Mouse (Mus musculus): Measurements from ENCODE around the gene Trmt61a. TPM values are rescaled to one million over a fixed set of nuclear protein-coding genes. Genes with fewer than 3 reads are reported as not detected.
A peak's percentile ranks its signal among the peaks of the same experiment; 100 is the strongest.

Gene Trmt61a
- polyA plus RNA-seq, 1 experiment: not detected

GRCm38 (mm10) chr12:111670371-111670971 lies 7.4 kb upstream of the Trmt61a start:
- H3K4me1 ChIP-seq (ENCODE audit: control insufficient read depth, insufficient read depth, low read length): peaks cover 22% of the 10 kb centered on the region
- TF ChIP-seq CTCF (IDR thresholded peaks at IDR 0.05; ENCODE audit: insufficient read depth, low read depth, low read length) (no peak), POLR2A (IDR thresholded peaks at IDR 0.05; ENCODE audit: insufficient read depth, low read depth, low read length) (no peak)
- H3K27ac ChIP-seq (ENCODE audit: insufficient read depth, low read depth, low read length): peak overlapping the region; percentile 97
- WGBS: 4% methylated on average over 29 of the region's 29 CpGs
- peak overlapping the region; percentile 80 for H3K4me3 ChIP-seq (ENCODE audit: insufficient read depth, low read depth, low read length)

- Histone ChIP-seq H3K4me1 (ENCODE audit: control insufficient read depth, insufficient read depth, low read length) (peaks cover 19% of the 10 kb centered on the region), H3K27ac (ENCODE audit: insufficient read depth, low read depth, low read length) (peak overlapping the region; percentile 97), H3K4me3 (ENCODE audit: insufficient read depth, low read depth, low read length) (peak overlapping the region; percentile 80)
- TF ChIP-seq CTCF (IDR thresholded peaks at IDR 0.05; ENCODE audit: insufficient read depth, low read depth, low read length): no peak
- no peak for TF ChIP-seq POLR2A (IDR thresholded peaks at IDR 0.05; ENCODE audit: insufficient read depth, low read depth, low read length)
- WGBS: 2% methylated on average over 35 of the region's 35 CpGs
Observed at GRCm38 (mm10) chr12:111670976-111671375, 6.9 kb upstream of the Trmt61a start.

DNA sequence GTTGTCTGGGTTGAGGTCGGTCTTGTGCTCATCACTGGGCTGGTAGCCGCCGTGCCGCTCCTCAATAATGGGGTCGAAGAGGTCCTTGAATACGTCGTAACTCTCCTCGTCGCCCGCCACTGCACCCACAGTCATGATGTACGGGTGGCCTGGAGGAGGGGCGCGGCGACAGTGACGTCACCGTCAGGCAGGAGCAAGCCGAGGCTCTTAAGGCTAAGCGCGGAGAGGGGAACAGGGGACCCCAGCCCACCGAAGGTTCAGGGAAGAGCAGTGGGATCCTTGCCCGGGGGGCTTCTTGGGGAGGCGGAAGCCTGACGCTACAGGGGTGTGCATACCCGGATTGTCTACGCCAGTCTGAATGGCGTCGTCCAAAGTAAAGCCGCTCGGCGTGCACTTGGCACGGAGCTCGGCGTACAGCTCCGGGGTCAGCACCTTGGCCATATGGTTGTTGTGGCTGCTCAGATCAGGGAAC lies 6.4 kb upstream of the Trmt61a start:
- H3K4me1 ChIP-seq (ENCODE audit: control insufficient read depth, insufficient read depth, low read length): peaks cover 17% of the 10 kb centered on the region
- under 1% methylated on average over 34 of the region's 34 CpGs for WGBS
- peak; percentile 29; the same call in 1 of the 2 replicates for TF ChIP-seq POLR2A (IDR thresholded peaks at IDR 0.05; ENCODE audit: insufficient read depth, low read depth, low read length)
- no peak for TF ChIP-seq CTCF (IDR thresholded peaks at IDR 0.05; ENCODE audit: insufficient read depth, low read depth, low read length)
- H3K4me3 ChIP-seq (ENCODE audit: insufficient read depth, low read depth, low read length): peak overlapping the region; percentile 80
- peak overlapping the region; percentile 97 for H3K27ac ChIP-seq (ENCODE audit: insufficient read depth, low read depth, low read length)

DNA sequence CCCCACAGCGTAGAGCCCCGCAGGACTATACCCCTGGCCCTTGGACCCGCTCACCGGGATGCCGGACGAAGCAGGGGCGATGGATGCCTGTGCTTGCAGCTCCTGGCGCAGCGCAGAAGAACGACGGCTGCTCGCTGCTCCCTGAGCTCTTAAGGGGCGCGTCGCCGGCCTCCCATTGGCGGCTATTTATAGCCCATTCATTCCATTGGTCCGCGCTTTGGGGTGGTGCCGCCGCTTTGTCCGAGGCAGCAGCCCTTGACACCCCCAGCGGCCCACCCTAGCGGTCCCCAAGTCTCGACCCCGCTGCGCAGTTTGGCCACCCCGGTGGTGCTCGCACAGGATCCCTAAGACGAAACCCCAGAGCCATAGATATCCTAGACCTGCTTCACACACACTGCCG lies 5.7 kb upstream of the Trmt61a start, which contains the start of gene Ckb:
Gene Ckb, minus strand, starts transcription at position 163 of the 400 bp plus-strand sequence.
- WGBS: under 1% methylated on average over 31 of the region's 31 CpGs
- Histone ChIP-seq H3K4me1 (ENCODE audit: control insufficient read depth, insufficient read depth, low read length) (peaks cover 15% of the 10 kb centered on the region), H3K4me3 (ENCODE audit: insufficient read depth, low read depth, low read length) (peak within 1 kb of the TSS; percentile 80), H3K27ac (ENCODE audit: insufficient read depth, low read depth, low read length) (peak within 1 kb of the TSS; percentile 97)
- TF ChIP-seq CTCF (IDR thresholded peaks at IDR 0.05; ENCODE audit: insufficient read depth, low read depth, low read length) (no peak), POLR2A (IDR thresholded peaks at IDR 0.05; ENCODE audit: insufficient read depth, low read depth, low read length) (peak; percentile 99)

DNA sequence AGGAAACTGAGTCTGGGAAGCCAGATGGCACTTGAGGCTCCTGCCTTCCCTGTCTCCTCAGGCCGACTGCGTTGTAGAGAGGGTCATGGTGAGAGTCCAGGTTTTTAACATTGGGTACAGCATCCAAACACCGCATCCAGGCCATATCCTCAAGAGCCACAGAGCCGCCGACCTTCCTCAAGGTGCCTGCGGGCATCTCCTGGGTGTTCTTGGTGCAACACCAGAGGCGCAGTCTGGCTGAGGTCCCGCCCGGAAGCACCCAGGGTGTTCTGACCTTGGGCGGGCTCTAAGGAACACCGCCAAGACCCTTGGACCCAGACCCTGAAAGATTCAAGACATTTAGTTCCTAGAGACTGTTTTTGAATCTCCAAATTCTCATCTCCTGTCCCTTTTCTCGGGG lies 5.3 kb upstream of the Trmt61a start:
- Histone ChIP-seq H3K4me3 (ENCODE audit: insufficient read depth, low read depth, low read length) (peak overlapping the region; percentile 49), H3K27ac (ENCODE audit: insufficient read depth, low read depth, low read length) (peak overlapping the region; percentile 90), H3K4me1 (ENCODE audit: control insufficient read depth, insufficient read depth, low read length) (peaks cover 15% of the 10 kb centered on the region)
- TF ChIP-seq POLR2A (IDR thresholded peaks at IDR 0.05; ENCODE audit: insufficient read depth, low read depth, low read length) (no peak), CTCF (IDR thresholded peaks at IDR 0.05; ENCODE audit: insufficient read depth, low read depth, low read length) (no peak)
- WGBS: 10% methylated on average over 12 of the region's 12 CpGs

DNA sequence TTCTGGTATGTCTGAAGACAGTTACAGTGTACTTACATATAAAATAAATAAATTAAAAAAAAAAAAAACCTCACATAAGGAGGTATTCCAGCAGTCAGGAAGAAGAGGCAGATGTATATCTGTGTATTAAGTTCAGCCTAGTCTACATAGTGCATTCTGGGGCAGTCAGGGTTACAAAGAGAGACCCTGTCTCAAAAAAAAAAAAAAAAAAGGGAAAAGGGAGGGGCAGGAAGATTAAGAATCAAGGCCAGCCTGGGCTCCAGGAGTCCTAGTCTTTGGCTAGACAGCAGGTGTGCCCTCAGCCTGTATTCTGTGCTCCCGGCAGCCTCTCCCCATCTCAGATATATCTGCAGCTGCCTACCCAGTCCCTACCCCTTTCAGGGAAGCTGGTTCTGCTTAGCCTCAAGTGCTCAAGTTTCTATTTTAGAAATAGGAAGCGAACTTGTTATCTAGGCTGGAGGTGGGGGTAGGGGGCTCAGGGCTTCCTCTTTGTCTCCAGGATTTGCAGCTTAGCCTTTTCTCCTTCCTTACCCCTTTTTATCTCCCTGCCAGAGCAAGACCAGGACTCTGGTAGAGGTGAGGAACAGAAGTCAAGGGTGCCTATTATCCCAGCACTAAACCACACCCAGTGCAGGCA lies 2.9 kb upstream of the Trmt61a start:
- Histone ChIP-seq H3K4me3 (ENCODE audit: insufficient read depth, low read depth, low read length) (no peak overlapping the region), H3K4me1 (ENCODE audit: control insufficient read depth, insufficient read depth, low read length) (peaks cover 29% of the 10 kb centered on the region), H3K27ac (ENCODE audit: insufficient read depth, low read depth, low read length) (no peak overlapping the region)
- no peak for TF ChIP-seq CTCF (IDR thresholded peaks at IDR 0.05; ENCODE audit: insufficient read depth, low read depth, low read length)
- no peak for TF ChIP-seq POLR2A (IDR thresholded peaks at IDR 0.05; ENCODE audit: insufficient read depth, low read depth, low read length)
- 60% methylated on average over 2 of the region's 2 CpGs for WGBS

GRCm38 (mm10) chr12:111675797-111676580 lies 1.9 kb upstream of the Trmt61a start:
- H3K4me1 ChIP-seq (ENCODE audit: control insufficient read depth, insufficient read depth, low read length): peaks cover 39% of the 10 kb centered on the region
- no peak overlapping the region for H3K4me3 ChIP-seq (ENCODE audit: insufficient read depth, low read depth, low read length)
- WGBS: 90% methylated on average over 6 of the region's 6 CpGs
- no peak overlapping the region for H3K27ac ChIP-seq (ENCODE audit: insufficient read depth, low read depth, low read length)
- TF ChIP-seq CTCF (IDR thresholded peaks at IDR 0.05; ENCODE audit: insufficient read depth, low read depth, low read length) (no peak), POLR2A (IDR thresholded peaks at IDR 0.05; ENCODE audit: insufficient read depth, low read depth, low read length) (no peak)

- Histone ChIP-seq H3K4me3 (ENCODE audit: insufficient read depth, low read depth, low read length) (peak overlapping the region; percentile 84), H3K27ac (ENCODE audit: insufficient read depth, low read depth, low read length) (peak overlapping the region; percentile 99), H3K4me1 (ENCODE audit: control insufficient read depth, insufficient read depth, low read length) (peaks cover 50% of the 10 kb centered on the region)
- no peak for TF ChIP-seq POLR2A (IDR thresholded peaks at IDR 0.05; ENCODE audit: insufficient read depth, low read depth, low read length)
- TF ChIP-seq CTCF (IDR thresholded peaks at IDR 0.05; ENCODE audit: insufficient read depth, low read depth, low read length): no peak
- 1% methylated on average over 5 of the region's 5 CpGs for WGBS
Observed at GRCm38 (mm10) chr12:111677421-111677820, 484 bp upstream of the Trmt61a start.

- 0 out of 2 replicates have a peak overlapping the region, but pooled peaks have one; percentile 21 for H3K27ac ChIP-seq (ENCODE audit: insufficient read depth, low read depth, low read length)
- peaks cover 55% of the 10 kb centered on the region for H3K4me1 ChIP-seq (ENCODE audit: control insufficient read depth, insufficient read depth, low read length)
- WGBS: 7% methylated on average over 13 of the region's 13 CpGs
- H3K4me3 ChIP-seq (ENCODE audit: insufficient read depth, low read depth, low read length): peak overlapping the region; percentile 84
- TF ChIP-seq POLR2A (IDR thresholded peaks at IDR 0.05; ENCODE audit: insufficient read depth, low read depth, low read length) (no peak), CTCF (IDR thresholded peaks at IDR 0.05; ENCODE audit: insufficient read depth, low read depth, low read length) (no peak)
Observed at GRCm38 (mm10) chr12:111678670-111678933, 697 bp downstream of the Trmt61a start.

Measured in olfactory bulb, adult 2 months (tissue).